Mouse (Mus musculus): ENCODE measurements at regions not wholly inside any gene's neighbourhood (a gene's known extent, or its start where the extent isn't known, plus 50 kb on each side); places are given as distances from the start of the nearest gene placed in this dataset.
A peak's percentile ranks its signal among the peaks of the same experiment; 100 is the strongest.

- no peak for DNase-seq (ENCODE audit: low spot score)
These were observed 112.0 kb downstream of the Gm19410 start for GRCm38 (mm10) chr8:35877581-35877980.

GRCm38 (mm10) chr8:35881810-35882209 is 116.2 kb downstream of the Gm19410 start:
- DNase-seq (ENCODE audit: low spot score): no peak

- no peak for DNase-seq (ENCODE audit: low spot score)
These were observed 117.3 kb downstream of the Gm19410 start for GRCm38 (mm10) chr8:35882638-35883455.

- DNase-seq (ENCODE audit: low spot score): no peak
These were observed 117.8 kb downstream of the Gm19410 start for GRCm38 (mm10) chr8:35883456-35883780.

- DNase-seq (ENCODE audit: low spot score): no peak
These were observed 119.0 kb downstream of the Gm19410 start for GRCm38 (mm10) chr8:35884545-35884944.

- DNase-seq (ENCODE audit: low spot score): no peak
These were observed 124.5 kb downstream of the Gm19410 start for GRCm38 (mm10) chr8:35890083-35890482.

- DNase-seq (ENCODE audit: low spot score): no peak
These were observed 126.2 kb downstream of the Gm19410 start for GRCm38 (mm10) chr8:35891769-35892168.

- DNase-seq (ENCODE audit: low spot score): no peak
These were observed 132.9 kb downstream of the Gm19410 start for GRCm38 (mm10) chr8:35898493-35898892.

GRCm38 (mm10) chr8:35901490-35901889 is 135.9 kb downstream of the Gm19410 start:
- no peak for DNase-seq (ENCODE audit: low spot score)

GRCm38 (mm10) chr8:35904711-35905450 is 139.3 kb downstream of the Gm19410 start:
- no peak for DNase-seq (ENCODE audit: low spot score)

- DNase-seq (ENCODE audit: low spot score): no peak
These were observed 142.4 kb downstream of the Gm19410 start for GRCm38 (mm10) chr8:35907998-35908397.

- DNase-seq (ENCODE audit: low spot score): no peak
These were observed 146.7 kb downstream of the Gm19410 start for GRCm38 (mm10) chr8:35912264-35912663.

GRCm38 (mm10) chr8:35915878-35916518 is 150.4 kb downstream of the Gm19410 start:
- no peak for DNase-seq (ENCODE audit: low spot score)

GRCm38 (mm10) chr8:35917573-35917972 is 152.0 kb downstream of the Gm19410 start:
- peak; percentile 23 for DNase-seq (ENCODE audit: low spot score)

- no peak for DNase-seq (ENCODE audit: low spot score)
These were observed 153.9 kb downstream of the Gm19410 start for GRCm38 (mm10) chr8:35919451-35919850.

GRCm38 (mm10) chr8:35919859-35920675 is 154.5 kb downstream of the Gm19410 start:
- peak; percentile 83 for DNase-seq (ENCODE audit: low spot score)

- DNase-seq (ENCODE audit: low spot score): no peak
These were observed 158.4 kb downstream of the Gm19410 start for GRCm38 (mm10) chr8:35924026-35924425.

GRCm38 (mm10) chr8:35927408-35927871 is 161.8 kb downstream of the Gm19410 start:
- no peak for DNase-seq (ENCODE audit: low spot score)

- no peak for DNase-seq (ENCODE audit: low spot score)
These were observed 164.7 kb downstream of the Gm19410 start for GRCm38 (mm10) chr8:35930291-35930690.

- DNase-seq (ENCODE audit: low spot score): no peak
These were observed 167.9 kb downstream of the Gm19410 start for GRCm38 (mm10) chr8:35933186-35934114.

- DNase-seq (ENCODE audit: low spot score): no peak
These were observed 168.6 kb downstream of the Gm19410 start for GRCm38 (mm10) chr8:35934115-35934607.

Data from embryo, embryonic 10 days (tissue).